Mouse (Mus musculus): ENCODE measurements around the gene Spire2. TPM values are rescaled to one million over a fixed set of nuclear protein-coding genes. Genes with fewer than 3 reads are reported as not detected.

The Spire2 gene
- polyA plus RNA-seq, 1 experiment from 2014 or later, result 2.7 TPM

GRCm38 (mm10) chr8:123330701-123331100 lies 1.8 kb upstream of the Spire2 start:
- no peak overlapping the region for H3K4me3 ChIP-seq (replicated peaks; ENCODE audit: low read length)
- 48% methylated on average over 6 of the region's 6 CpGs for WGBS
- H3K27me3 ChIP-seq (ENCODE audit: control insufficient read depth, insufficient read depth, low read length), result no peaks in the 10 kb centered on the region
- ATAC-seq (ENCODE audit: insufficient read depth, low FRiP score), result no peak
- peaks cover 13% of the 10 kb centered on the region for H3K4me1 ChIP-seq (ENCODE audit: control insufficient read depth, insufficient read depth, low read length)
- H3K9me3 ChIP-seq (replicated peaks; ENCODE audit: control insufficient read depth, low read length), result no peaks in the 10 kb centered on the region
- no peak overlapping the region for H3K4me2 ChIP-seq (ENCODE audit: low read depth, low read length)
- no peak overlapping the region for H3K9ac ChIP-seq (ENCODE audit: low read length)
- H3K27ac ChIP-seq (ENCODE audit: low read length), result no peak overlapping the region
- H3K36me3 ChIP-seq (ENCODE audit: control insufficient read depth, insufficient read depth, low read length), result no peaks in the 10 kb centered on the region

- no peak overlapping the region for H3K9ac ChIP-seq (ENCODE audit: low read length)
- H3K4me1 ChIP-seq (ENCODE audit: control insufficient read depth, insufficient read depth, low read length), result peaks cover 13% of the 10 kb centered on the region
- H3K27me3 ChIP-seq (ENCODE audit: control insufficient read depth, insufficient read depth, low read length), result no peaks in the 10 kb centered on the region
- H3K4me2 ChIP-seq (ENCODE audit: low read depth, low read length), result no peak overlapping the region
- ATAC-seq (ENCODE audit: insufficient read depth, low FRiP score), result no peak
- no peaks in the 10 kb centered on the region for H3K36me3 ChIP-seq (ENCODE audit: control insufficient read depth, insufficient read depth, low read length)
- no peaks in the 10 kb centered on the region for H3K9me3 ChIP-seq (replicated peaks; ENCODE audit: control insufficient read depth, low read length)
- H3K4me3 ChIP-seq (replicated peaks; ENCODE audit: low read length), result no peak overlapping the region
- WGBS, result 61% methylated on average over 2 of the region's 2 CpGs
- H3K27ac ChIP-seq (ENCODE audit: low read length), result 0 out of 2 replicates have a peak overlapping the region, but pooled peaks have one; percentile 0
Observed at GRCm38 (mm10) chr8:123331301-123331700, 1.2 kb upstream of the Spire2 start.

DNA sequence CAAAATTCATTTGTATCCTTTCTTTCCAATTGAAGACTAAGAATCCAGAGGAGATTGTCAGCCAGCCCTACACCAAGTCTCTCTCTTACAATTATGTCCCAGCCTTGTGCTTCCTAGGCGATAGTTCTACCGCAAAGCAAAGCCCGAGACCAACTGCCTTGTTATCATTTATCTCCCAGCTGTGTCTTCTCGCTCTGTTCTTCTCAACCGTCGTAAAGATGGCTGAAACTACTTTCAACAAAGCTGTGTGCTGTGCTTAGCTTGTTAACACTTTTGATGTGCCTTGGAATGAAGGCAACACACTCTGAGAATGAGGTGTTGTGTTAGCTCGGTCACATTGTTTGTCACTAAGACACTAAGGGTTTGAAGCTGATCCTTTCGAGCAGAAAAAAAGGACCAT lies 703 bp upstream of the Spire2 start:
- H3K4me3 ChIP-seq (replicated peaks; ENCODE audit: low read length), result no peak overlapping the region
- H3K4me1 ChIP-seq (ENCODE audit: control insufficient read depth, insufficient read depth, low read length), result peaks cover 13% of the 10 kb centered on the region
- H3K36me3 ChIP-seq (ENCODE audit: control insufficient read depth, insufficient read depth, low read length), result no peaks in the 10 kb centered on the region
- no peaks in the 10 kb centered on the region for H3K9me3 ChIP-seq (replicated peaks; ENCODE audit: control insufficient read depth, low read length)
- peak overlapping the region; percentile 82 for H3K4me2 ChIP-seq (ENCODE audit: low read depth, low read length)
- ATAC-seq (ENCODE audit: insufficient read depth, low FRiP score), result no peak
- 29% methylated on average over 8 of the region's 8 CpGs for WGBS
- H3K27me3 ChIP-seq (ENCODE audit: control insufficient read depth, insufficient read depth, low read length), result no peaks in the 10 kb centered on the region
- no peak overlapping the region for H3K9ac ChIP-seq (ENCODE audit: low read length)
- 0 out of 2 replicates have a peak overlapping the region, but pooled peaks have one; percentile 0 for H3K27ac ChIP-seq (ENCODE audit: low read length)

DNA sequence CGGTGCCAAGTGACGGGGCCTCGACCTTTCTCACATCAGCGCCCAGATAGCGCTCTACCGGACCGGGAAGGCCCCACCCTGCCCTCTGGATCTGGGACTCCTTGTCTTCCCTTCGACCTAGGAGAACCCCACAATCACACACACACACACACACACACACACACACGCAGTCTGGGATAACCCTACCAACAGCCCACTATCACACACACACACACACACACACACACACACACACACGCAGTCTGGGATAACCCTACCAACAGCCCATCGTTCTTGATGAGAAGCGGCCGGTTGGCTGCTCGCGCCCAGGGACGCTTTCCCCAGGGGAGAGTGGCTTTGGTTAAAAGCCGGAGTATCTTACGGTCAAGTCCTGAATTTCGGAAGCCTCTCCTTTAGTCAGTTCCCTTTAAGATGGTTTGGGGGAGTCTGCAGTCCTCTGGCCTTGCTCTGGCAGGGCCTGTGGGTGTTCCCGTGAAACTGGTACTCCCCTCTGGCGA lies 626 bp downstream of the Spire2 start:
- Histone ChIP-seq H3K9ac (ENCODE audit: low read length) (peak overlapping the region; percentile 68), H3K27me3 (ENCODE audit: control insufficient read depth, insufficient read depth, low read length) (no peaks in the 10 kb centered on the region), H3K4me1 (ENCODE audit: control insufficient read depth, insufficient read depth, low read length) (peaks cover 8% of the 10 kb centered on the region), H3K4me2 (ENCODE audit: low read depth, low read length) (peak overlapping the region; percentile 82), H3K36me3 (ENCODE audit: control insufficient read depth, insufficient read depth, low read length) (no peaks in the 10 kb centered on the region), H3K9me3 (replicated peaks; ENCODE audit: control insufficient read depth, low read length) (no peaks in the 10 kb centered on the region), H3K27ac (ENCODE audit: low read length) (peak overlapping the region; percentile 23; the same call in 1 of the 2 replicates), H3K4me3 (replicated peaks; ENCODE audit: low read length) (peak overlapping the region; percentile 55)
- peak; percentile 13 for ATAC-seq (ENCODE audit: insufficient read depth, low FRiP score)
- WGBS, result 6% methylated on average over 20 of the region's 21 CpGs

DNA sequence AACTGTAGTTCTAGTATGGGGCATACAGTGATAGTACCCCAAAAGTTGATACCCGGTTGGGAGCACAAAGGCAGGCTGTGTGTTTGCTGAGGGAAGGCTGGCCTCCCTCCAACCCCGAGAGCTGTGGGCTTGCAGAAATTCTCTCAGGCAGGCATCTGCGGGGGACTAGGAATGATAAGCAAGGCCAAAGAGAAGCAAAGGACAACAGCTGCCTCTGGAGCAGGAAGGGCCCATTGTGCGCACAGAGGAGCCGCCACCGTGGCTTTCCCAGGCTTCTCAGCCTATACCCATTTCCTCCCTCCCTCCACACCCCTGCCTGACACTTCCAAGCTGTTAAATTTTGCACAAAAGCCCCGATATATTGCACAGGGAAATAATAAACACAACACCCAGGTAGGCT lies 1.4 kb downstream of the Spire2 start:
- H3K27me3 ChIP-seq (ENCODE audit: control insufficient read depth, insufficient read depth, low read length), result no peaks in the 10 kb centered on the region
- peak overlapping the region; percentile 11; the same call in 1 of the 2 replicates for H3K4me3 ChIP-seq (replicated peaks; ENCODE audit: low read length)
- WGBS, result 6% methylated on average over 7 of the region's 7 CpGs
- peak overlapping the region; percentile 14; the same call in 1 of the 2 replicates for H3K4me2 ChIP-seq (ENCODE audit: low read depth, low read length)
- no peak for ATAC-seq (ENCODE audit: insufficient read depth, low FRiP score)
- H3K9me3 ChIP-seq (replicated peaks; ENCODE audit: control insufficient read depth, low read length), result no peaks in the 10 kb centered on the region
- peaks cover 8% of the 10 kb centered on the region for H3K4me1 ChIP-seq (ENCODE audit: control insufficient read depth, insufficient read depth, low read length)
- H3K36me3 ChIP-seq (ENCODE audit: control insufficient read depth, insufficient read depth, low read length), result no peaks in the 10 kb centered on the region
- no peak overlapping the region for H3K9ac ChIP-seq (ENCODE audit: low read length)
- H3K27ac ChIP-seq (ENCODE audit: low read length), result no peak overlapping the region

DNA sequence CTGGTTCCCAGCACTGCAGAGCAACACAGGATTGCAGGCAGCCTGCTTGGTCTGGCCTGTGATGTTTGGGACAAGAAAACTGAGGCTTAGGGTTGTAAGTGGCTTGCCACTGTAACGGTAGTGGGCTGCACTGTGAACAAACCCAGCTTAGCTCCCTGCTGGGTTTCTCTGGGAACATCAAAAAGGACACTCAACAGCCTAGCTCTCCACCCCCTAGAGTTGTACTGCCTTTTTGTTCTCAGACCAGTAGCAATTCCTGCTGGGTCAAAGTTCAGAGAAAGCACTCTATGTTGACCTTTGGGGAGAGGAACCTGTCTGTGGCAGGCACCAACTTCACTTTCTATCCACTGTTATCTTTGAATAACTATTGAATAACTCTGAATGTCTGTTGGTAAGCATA lies 2.0 kb downstream of the Spire2 start:
- Histone ChIP-seq H3K4me3 (replicated peaks; ENCODE audit: low read length) (no peak overlapping the region), H3K27ac (ENCODE audit: low read length) (peak overlapping the region; percentile 30; the same call in 1 of the 2 replicates), H3K9me3 (replicated peaks; ENCODE audit: control insufficient read depth, low read length) (no peaks in the 10 kb centered on the region), H3K9ac (ENCODE audit: low read length) (no peak overlapping the region), H3K4me2 (ENCODE audit: low read depth, low read length) (0 out of 2 replicates have a peak overlapping the region, but pooled peaks have one; percentile 17), H3K27me3 (ENCODE audit: control insufficient read depth, insufficient read depth, low read length) (no peaks in the 10 kb centered on the region), H3K36me3 (ENCODE audit: control insufficient read depth, insufficient read depth, low read length) (no peaks in the 10 kb centered on the region), H3K4me1 (ENCODE audit: control insufficient read depth, insufficient read depth, low read length) (peaks cover 8% of the 10 kb centered on the region)
- 13% methylated on average over 1 of the region's 1 CpGs for WGBS
- no peak for ATAC-seq (ENCODE audit: insufficient read depth, low FRiP score)

GRCm38 (mm10) chr8:123337475-123337874 lies 5.0 kb downstream of the Spire2 start:
- Histone ChIP-seq H3K4me2 (ENCODE audit: low read depth, low read length) (no peak overlapping the region), H3K4me1 (ENCODE audit: control insufficient read depth, insufficient read depth, low read length) (peaks cover 8% of the 10 kb centered on the region), H3K27ac (ENCODE audit: low read length) (no peak overlapping the region), H3K36me3 (ENCODE audit: control insufficient read depth, insufficient read depth, low read length) (no peaks in the 10 kb centered on the region), H3K9me3 (replicated peaks; ENCODE audit: control insufficient read depth, low read length) (no peaks in the 10 kb centered on the region), H3K9ac (ENCODE audit: low read length) (no peak overlapping the region), H3K27me3 (ENCODE audit: control insufficient read depth, insufficient read depth, low read length) (no peaks in the 10 kb centered on the region), H3K4me3 (replicated peaks; ENCODE audit: low read length) (no peak overlapping the region)
- 66% methylated on average over 3 of the region's 3 CpGs for WGBS
- ATAC-seq (ENCODE audit: insufficient read depth, low FRiP score), result no peak

- WGBS, result 92% methylated on average over 4 of the region's 4 CpGs
- Histone ChIP-seq H3K4me1 (ENCODE audit: control insufficient read depth, insufficient read depth, low read length) (0 out of 2 replicates have a peak, but pooled peaks cover 5% of the 10 kb centered on the region), H3K4me3 (replicated peaks; ENCODE audit: low read length) (no peak overlapping the region), H3K9me3 (replicated peaks; ENCODE audit: control insufficient read depth, low read length) (no peaks in the 10 kb centered on the region), H3K9ac (ENCODE audit: low read length) (no peak overlapping the region), H3K36me3 (ENCODE audit: control insufficient read depth, insufficient read depth, low read length) (no peaks in the 10 kb centered on the region), H3K27me3 (ENCODE audit: control insufficient read depth, insufficient read depth, low read length) (no peaks in the 10 kb centered on the region), H3K4me2 (ENCODE audit: low read depth, low read length) (no peak overlapping the region), H3K27ac (ENCODE audit: low read length) (no peak overlapping the region)
- ATAC-seq (ENCODE audit: insufficient read depth, low FRiP score), result no peak
Observed at GRCm38 (mm10) chr8:123340071-123340470, 7.6 kb downstream of the Spire2 start.

- peak; percentile 83 for ATAC-seq (ENCODE audit: insufficient read depth, low FRiP score)
- 0 out of 2 replicates have a peak, but pooled peaks cover 5% of the 10 kb centered on the region for H3K4me1 ChIP-seq (ENCODE audit: control insufficient read depth, insufficient read depth, low read length)
- H3K27me3 ChIP-seq (ENCODE audit: control insufficient read depth, insufficient read depth, low read length), result no peaks in the 10 kb centered on the region
- H3K4me3 ChIP-seq (replicated peaks; ENCODE audit: low read length), result 0 out of 2 replicates have a peak overlapping the region, but pooled peaks have one; percentile 0
- no peaks in the 10 kb centered on the region for H3K9me3 ChIP-seq (replicated peaks; ENCODE audit: control insufficient read depth, low read length)
- 68% methylated on average over 27 of the region's 27 CpGs for WGBS
- H3K27ac ChIP-seq (ENCODE audit: low read length), result peak overlapping the region; percentile 73
- H3K9ac ChIP-seq (ENCODE audit: low read length), result no peak overlapping the region
- H3K36me3 ChIP-seq (ENCODE audit: control insufficient read depth, insufficient read depth, low read length), result no peaks in the 10 kb centered on the region
- H3K4me2 ChIP-seq (ENCODE audit: low read depth, low read length), result peak overlapping the region; percentile 3
Observed at GRCm38 (mm10) chr8:123341040-123342015, 8.8 kb downstream of the Spire2 start.

Measured in stomach, embryonic 16.5 days (tissue).